Mouse (Mus musculus) lung, adult 2 months (tissue): ENCODE measurements around the gene Coq2.

Experiments used
- CTCF ChIP-seq: fragments of 200-500 bp; IDR thresholded peaks from 2 replicates; pipeline ENCODE4 v1.5.1; 2011; ENCODE audit warnings: mild to moderate bottlenecking, low read length, control low read depth; ENCODE audit not compliant: insufficient read depth
- POLR2A ChIP-seq: fragments of 200-500 bp; IDR thresholded peaks from 2 replicates; pipeline ENCODE4 v1.6.1; 2011; ENCODE audit warnings: low read depth, mild to moderate bottlenecking, control low read depth, low read length, borderline replicate concordance; ENCODE audit errors: extremely low read depth

GRCm38 (mm10) chr5:100697886-100698285 lies 22.9 kb upstream of the Coq2 start:
- no peak for TF ChIP-seq CTCF
- TF ChIP-seq POLR2A, result no peak
